Mouse (Mus musculus): ENCODE data around the gene Gm20388. TPM values are rescaled to one million over a fixed set of nuclear protein-coding genes. Genes with fewer than 3 reads are reported as not detected.
A peak's percentile ranks its signal among the peaks of the same experiment; 100 is the strongest.

The Gm20388 gene
- polyA plus RNA-seq, 1 experiment from 2014 or later = not detected

DNA sequence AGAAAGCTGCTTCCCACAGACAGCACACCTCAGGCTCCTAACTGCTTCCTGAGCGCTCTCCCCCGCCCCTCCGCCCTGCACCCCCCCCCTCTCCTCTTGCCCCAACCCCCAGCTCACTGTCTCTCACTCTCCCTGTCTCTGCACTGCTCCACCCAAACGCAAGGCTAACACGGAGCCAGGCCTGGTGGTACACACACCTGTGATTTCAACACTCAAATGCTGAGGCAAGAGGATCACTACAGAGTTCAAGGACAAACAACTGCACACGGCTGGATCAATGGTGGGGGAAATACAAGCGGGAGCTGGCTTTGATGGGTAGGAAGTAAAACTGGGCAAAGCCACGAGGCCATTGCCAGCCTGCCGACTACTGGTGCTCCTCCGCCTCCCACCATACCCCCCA lies 1026.0 kb downstream of the Gm20388 start:
- H3K27ac ChIP-seq (ENCODE audit: low read depth, low read length) = no peak overlapping the region
- H3K36me3 ChIP-seq (ENCODE audit: control insufficient read depth, insufficient read depth, low read length) = no peaks in the 10 kb centered on the region
- H3K4me2 ChIP-seq (replicated peaks; ENCODE audit: low read depth, low read length) = no peak overlapping the region
- H3K4me1 ChIP-seq (ENCODE audit: control insufficient read depth, insufficient read depth, low read length) = peaks cover 14% of the 10 kb centered on the region
- H3K27me3 ChIP-seq (ENCODE audit: control insufficient read depth, insufficient read depth, low read length) = peaks cover 59% of the 10 kb centered on the region
- no peak overlapping the region for H3K9ac ChIP-seq (ENCODE audit: low read depth, low read length)
- H3K4me3 ChIP-seq (ENCODE audit: low read length) = no peak overlapping the region
- H3K9me3 ChIP-seq (ENCODE audit: control insufficient read depth, low read length) = no peaks in the 10 kb centered on the region
- 47% methylated on average over 9 of the region's 10 CpGs for WGBS
- ATAC-seq (ENCODE audit: low FRiP score, low TSS enrichment) = no peak

DNA sequence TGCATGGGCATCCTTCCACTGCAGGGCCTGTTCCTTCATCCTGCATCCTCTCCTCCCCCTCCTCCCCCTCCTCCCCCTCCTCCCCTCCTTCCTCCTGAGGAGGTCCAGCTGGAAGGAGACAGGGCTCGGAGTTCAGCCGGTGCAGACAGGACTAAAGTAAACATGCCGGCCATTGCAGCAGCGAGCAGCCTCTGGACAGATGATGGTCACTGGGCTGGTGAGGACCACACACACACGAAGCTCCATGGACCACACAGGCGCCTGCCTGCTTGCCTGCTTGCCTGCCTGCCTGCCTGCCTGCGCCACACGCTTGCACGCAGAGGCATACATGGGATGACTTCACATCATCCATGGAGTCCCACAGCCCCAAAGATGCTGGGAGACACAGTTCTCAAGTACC lies 1026.8 kb downstream of the Gm20388 start:
- peak; percentile 89 for ATAC-seq (ENCODE audit: low FRiP score, low TSS enrichment)
- WGBS = 22% methylated on average over 7 of the region's 9 CpGs
- no peak overlapping the region for H3K27ac ChIP-seq (ENCODE audit: low read depth, low read length)
- no peak overlapping the region for H3K9ac ChIP-seq (ENCODE audit: low read depth, low read length)
- H3K4me3 ChIP-seq (ENCODE audit: low read length) = no peak overlapping the region
- H3K4me2 ChIP-seq (replicated peaks; ENCODE audit: low read depth, low read length) = no peak overlapping the region
- H3K4me1 ChIP-seq (ENCODE audit: control insufficient read depth, insufficient read depth, low read length) = peaks cover 14% of the 10 kb centered on the region
- no peaks in the 10 kb centered on the region for H3K9me3 ChIP-seq (ENCODE audit: control insufficient read depth, low read length)
- no peaks in the 10 kb centered on the region for H3K36me3 ChIP-seq (ENCODE audit: control insufficient read depth, insufficient read depth, low read length)
- peaks cover 55% of the 10 kb centered on the region for H3K27me3 ChIP-seq (ENCODE audit: control insufficient read depth, insufficient read depth, low read length)

DNA sequence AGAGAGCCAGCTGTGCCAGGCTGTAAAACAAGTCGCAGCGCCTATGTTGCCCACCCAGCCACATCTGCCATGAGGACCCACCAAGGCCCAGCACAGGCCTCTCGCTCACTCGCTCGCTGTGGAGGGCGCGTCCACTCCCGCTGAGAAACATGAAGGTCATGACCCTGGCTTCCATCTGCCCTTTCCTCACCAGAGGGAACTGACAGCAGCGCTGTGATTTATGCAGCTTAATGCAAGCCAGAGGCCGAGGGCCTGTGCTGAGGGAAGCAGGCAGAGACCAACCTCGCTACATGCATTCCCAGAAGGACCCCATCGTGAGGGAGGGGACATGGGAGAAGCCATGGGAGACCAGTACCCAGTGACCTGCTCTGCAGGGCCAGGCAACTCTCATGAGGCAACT lies 1029.6 kb downstream of the Gm20388 start:
- H3K9me3 ChIP-seq (ENCODE audit: control insufficient read depth, low read length) = no peaks in the 10 kb centered on the region
- H3K27ac ChIP-seq (ENCODE audit: low read depth, low read length) = no peak overlapping the region
- peaks cover 40% of the 10 kb centered on the region for H3K27me3 ChIP-seq (ENCODE audit: control insufficient read depth, insufficient read depth, low read length)
- no peaks in the 10 kb centered on the region for H3K36me3 ChIP-seq (ENCODE audit: control insufficient read depth, insufficient read depth, low read length)
- H3K4me3 ChIP-seq (ENCODE audit: low read length) = no peak overlapping the region
- no peak for ATAC-seq (ENCODE audit: low FRiP score, low TSS enrichment)
- H3K4me2 ChIP-seq (replicated peaks; ENCODE audit: low read depth, low read length) = no peak overlapping the region
- WGBS = 21% methylated on average over 12 of the region's 12 CpGs
- H3K9ac ChIP-seq (ENCODE audit: low read depth, low read length) = 0 out of 2 replicates have a peak overlapping the region, but pooled peaks have one; percentile 0
- H3K4me1 ChIP-seq (ENCODE audit: control insufficient read depth, insufficient read depth, low read length) = peaks cover 14% of the 10 kb centered on the region

DNA sequence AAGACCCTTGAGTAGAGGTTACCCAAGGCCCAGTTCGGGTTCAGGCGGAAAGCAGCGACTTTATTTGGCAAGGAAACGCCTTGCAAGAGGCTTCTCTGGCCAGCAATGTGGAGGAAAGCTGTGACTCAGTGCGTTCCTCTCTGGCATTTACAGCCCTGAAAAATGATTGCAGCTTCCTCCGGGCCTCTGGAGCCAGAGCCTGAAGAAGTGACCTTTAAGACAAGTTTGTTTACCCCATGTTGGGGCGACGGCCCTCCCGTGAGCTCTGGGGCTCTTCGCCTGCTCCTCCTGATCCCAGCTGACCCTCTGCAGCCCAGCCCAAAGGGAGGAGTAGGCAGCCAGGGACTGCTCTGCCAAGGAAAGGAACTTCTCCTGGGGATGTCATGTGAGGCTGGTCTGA lies 1036.6 kb downstream of the Gm20388 start:
- Histone ChIP-seq H3K4me2 (replicated peaks; ENCODE audit: low read depth, low read length) (no peak overlapping the region), H3K9ac (ENCODE audit: low read depth, low read length) (no peak overlapping the region), H3K27me3 (ENCODE audit: control insufficient read depth, insufficient read depth, low read length) (peaks cover 47% of the 10 kb centered on the region), H3K36me3 (ENCODE audit: control insufficient read depth, insufficient read depth, low read length) (no peaks in the 10 kb centered on the region), H3K27ac (ENCODE audit: low read depth, low read length) (peak overlapping the region; percentile 20; the same call in 1 of the 2 replicates), H3K9me3 (ENCODE audit: control insufficient read depth, low read length) (no peaks in the 10 kb centered on the region), H3K4me3 (ENCODE audit: low read length) (no peak overlapping the region), H3K4me1 (ENCODE audit: control insufficient read depth, insufficient read depth, low read length) (peaks cover 3% of the 10 kb centered on the region; the same call in 1 of the 2 replicates)
- WGBS = 15% methylated on average over 10 of the region's 10 CpGs
- ATAC-seq (ENCODE audit: low FRiP score, low TSS enrichment) = no peak

DNA sequence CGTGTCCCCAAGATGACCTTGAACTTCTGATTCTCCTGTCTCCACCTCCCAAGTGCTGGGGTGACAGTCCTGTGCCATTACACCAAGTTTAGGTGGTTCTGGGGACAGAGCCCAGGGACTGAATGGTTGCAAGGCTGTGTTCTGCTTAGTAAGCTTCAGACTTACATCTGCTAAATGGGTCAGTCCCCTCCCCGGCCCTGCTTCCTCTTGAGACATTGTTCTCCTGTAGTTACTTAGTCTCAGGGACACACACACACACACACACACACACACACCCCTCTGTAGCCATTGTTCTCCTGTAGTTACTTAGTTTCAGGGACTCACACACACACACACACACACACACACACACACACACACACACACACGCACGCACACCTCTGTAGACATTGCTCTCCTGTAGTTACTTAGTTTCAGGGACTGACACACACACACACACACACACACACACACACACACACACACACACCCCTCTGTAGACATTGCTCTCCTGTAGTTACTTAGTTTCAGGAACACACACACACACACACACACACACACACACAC lies 1037.5 kb downstream of the Gm20388 start:
- Histone ChIP-seq H3K9me3 (ENCODE audit: control insufficient read depth, low read length) (no peaks in the 10 kb centered on the region), H3K4me1 (ENCODE audit: control insufficient read depth, insufficient read depth, low read length) (peaks cover 3% of the 10 kb centered on the region; the same call in 1 of the 2 replicates), H3K27me3 (ENCODE audit: control insufficient read depth, insufficient read depth, low read length) (peaks cover 56% of the 10 kb centered on the region), H3K36me3 (ENCODE audit: control insufficient read depth, insufficient read depth, low read length) (no peaks in the 10 kb centered on the region), H3K27ac (ENCODE audit: low read depth, low read length) (no peak overlapping the region; the same call in 1 of the 2 replicates), H3K9ac (ENCODE audit: low read depth, low read length) (no peak overlapping the region), H3K4me3 (ENCODE audit: low read length) (no peak overlapping the region), H3K4me2 (replicated peaks; ENCODE audit: low read depth, low read length) (no peak overlapping the region)
- 81% methylated on average over 4 of the region's 4 CpGs for WGBS
- no peak for ATAC-seq (ENCODE audit: low FRiP score, low TSS enrichment)

DNA sequence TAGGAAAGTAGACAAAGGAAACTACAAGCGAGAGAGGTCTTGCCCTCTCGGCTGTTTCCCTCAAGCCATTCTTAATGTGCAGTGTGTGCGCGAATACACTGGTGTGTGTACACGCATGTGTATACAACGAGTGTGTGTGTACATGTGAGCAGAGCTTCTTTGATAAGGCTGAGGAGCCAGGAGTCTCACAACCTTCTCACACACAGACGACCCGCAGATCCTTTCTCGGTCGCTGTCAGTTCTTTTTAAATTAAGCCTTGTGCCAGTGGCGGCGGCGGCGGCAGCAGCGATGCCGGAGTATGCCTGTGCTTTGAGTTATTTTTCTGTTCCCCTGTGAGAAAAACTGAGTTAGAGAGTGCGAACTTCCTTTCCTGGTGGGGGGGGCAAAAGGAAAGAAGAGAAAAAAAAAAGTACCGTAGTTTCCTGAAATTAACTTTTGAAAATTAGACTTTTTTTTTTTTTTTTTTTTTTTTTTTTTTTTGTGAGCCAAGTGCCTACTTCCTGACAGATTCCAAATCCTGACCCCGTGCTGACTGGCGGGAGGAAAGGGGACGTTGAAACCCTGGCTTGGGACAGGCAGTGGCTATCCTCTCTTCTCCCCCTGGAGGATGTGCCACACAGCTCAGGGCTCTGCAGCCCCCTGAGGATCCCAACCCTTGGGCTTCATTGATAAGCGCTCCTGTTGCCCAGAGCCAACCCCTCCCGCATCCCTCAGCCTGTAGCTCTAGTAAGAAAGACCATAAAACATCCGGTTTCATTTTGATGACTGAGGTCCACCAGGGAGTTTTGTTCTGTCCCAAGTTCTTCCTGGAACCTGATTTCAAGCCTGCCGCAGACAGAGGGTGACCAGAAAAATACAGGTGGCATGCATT lies 1038.2 kb downstream of the Gm20388 start:
- Histone ChIP-seq H3K9ac (ENCODE audit: low read depth, low read length) (no peak overlapping the region), H3K4me3 (ENCODE audit: low read length) (no peak overlapping the region), H3K4me2 (replicated peaks; ENCODE audit: low read depth, low read length) (no peak overlapping the region), H3K36me3 (ENCODE audit: control insufficient read depth, insufficient read depth, low read length) (no peaks in the 10 kb centered on the region), H3K27ac (ENCODE audit: low read depth, low read length) (no peak overlapping the region), H3K9me3 (ENCODE audit: control insufficient read depth, low read length) (no peaks in the 10 kb centered on the region), H3K4me1 (ENCODE audit: control insufficient read depth, insufficient read depth, low read length) (peaks cover 3% of the 10 kb centered on the region; the same call in 1 of the 2 replicates), H3K27me3 (ENCODE audit: control insufficient read depth, insufficient read depth, low read length) (peaks cover 57% of the 10 kb centered on the region)
- 53% methylated on average over 25 of the region's 25 CpGs for WGBS
- no peak for ATAC-seq (ENCODE audit: low FRiP score, low TSS enrichment)

DNA sequence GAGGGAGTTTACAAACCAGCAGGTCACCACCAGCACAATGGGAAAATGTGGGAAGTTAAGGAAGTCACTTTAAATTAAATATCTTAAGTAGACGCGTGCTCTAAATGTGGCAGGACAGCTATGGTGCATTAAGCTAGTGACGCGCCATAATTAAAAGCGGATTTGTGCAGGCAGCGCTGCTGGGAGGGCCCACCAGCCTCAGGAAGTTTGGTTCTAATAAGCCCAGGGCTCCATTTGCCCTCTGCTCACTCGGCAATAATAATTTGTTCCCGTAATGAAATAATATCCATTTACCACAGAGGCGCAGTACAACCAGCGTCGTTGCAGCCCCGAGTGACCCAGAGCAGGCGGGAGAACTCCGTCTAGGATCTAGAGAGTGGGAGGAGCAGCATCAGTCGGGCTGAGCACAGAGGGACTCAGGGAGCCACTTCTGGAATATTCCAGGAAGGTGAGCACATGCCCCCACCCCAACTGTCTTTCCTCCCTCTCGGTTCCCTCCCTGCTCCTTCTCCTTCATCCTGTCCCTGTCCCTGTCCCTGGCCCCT lies 1040.1 kb downstream of the Gm20388 start:
- H3K4me3 ChIP-seq (ENCODE audit: low read length) = no peak overlapping the region

DNA sequence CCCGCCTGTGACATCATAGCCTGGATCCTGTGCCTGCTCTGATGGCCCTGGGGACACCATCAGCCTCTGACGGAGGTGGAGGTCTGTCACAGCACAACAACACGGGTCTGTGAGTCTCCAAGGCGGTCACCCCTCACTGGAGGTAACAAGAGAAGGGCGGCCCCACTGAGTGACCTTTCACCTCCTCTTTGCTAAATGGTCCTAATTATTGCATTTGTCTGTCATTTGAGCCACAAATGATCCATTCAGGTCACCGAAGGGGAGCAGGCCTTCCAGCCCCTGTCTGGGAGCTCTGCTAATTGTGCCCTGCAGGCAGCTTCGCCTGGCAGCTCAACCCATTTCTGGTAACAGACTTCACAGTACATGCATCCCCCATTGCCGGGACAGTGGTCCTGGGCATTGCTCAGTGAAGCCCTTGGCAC lies 1048.8 kb downstream of the Gm20388 start:
- 9% methylated on average over 8 of the region's 8 CpGs for WGBS
- H3K36me3 ChIP-seq (ENCODE audit: control insufficient read depth, insufficient read depth, low read length) = no peaks in the 10 kb centered on the region
- no peak overlapping the region for H3K9ac ChIP-seq (ENCODE audit: low read depth, low read length)
- H3K4me1 ChIP-seq (ENCODE audit: control insufficient read depth, insufficient read depth, low read length) = no peaks in the 10 kb centered on the region
- no peak overlapping the region for H3K4me3 ChIP-seq (ENCODE audit: low read length)
- no peak overlapping the region for H3K27ac ChIP-seq (ENCODE audit: low read depth, low read length)
- H3K27me3 ChIP-seq (ENCODE audit: control insufficient read depth, insufficient read depth, low read length) = peaks cover 87% of the 10 kb centered on the region
- peak; percentile 85 for ATAC-seq (ENCODE audit: low FRiP score, low TSS enrichment)
- no peak overlapping the region for H3K4me2 ChIP-seq (replicated peaks; ENCODE audit: low read depth, low read length)
- H3K9me3 ChIP-seq (ENCODE audit: control insufficient read depth, low read length) = no peaks in the 10 kb centered on the region

More for the DNA sequence above, 1040.1 kb downstream of the Gm20388 start:
- H3K4me1 ChIP-seq (ENCODE audit: control insufficient read depth, insufficient read depth, low read length) = peaks cover 3% of the 10 kb centered on the region; the same call in 1 of the 2 replicates
- H3K4me2 ChIP-seq (replicated peaks; ENCODE audit: low read depth, low read length) = no peak overlapping the region
- 28% methylated on average over 16 of the region's 16 CpGs for WGBS
- no peaks in the 10 kb centered on the region for H3K9me3 ChIP-seq (ENCODE audit: control insufficient read depth, low read length)
- H3K27me3 ChIP-seq (ENCODE audit: control insufficient read depth, insufficient read depth, low read length) = peaks cover 60% of the 10 kb centered on the region
- H3K27ac ChIP-seq (ENCODE audit: low read depth, low read length) = no peak overlapping the region
- H3K9ac ChIP-seq (ENCODE audit: low read depth, low read length) = no peak overlapping the region
- no peaks in the 10 kb centered on the region for H3K36me3 ChIP-seq (ENCODE audit: control insufficient read depth, insufficient read depth, low read length)
- no peak for ATAC-seq (ENCODE audit: low FRiP score, low TSS enrichment)
